Mouse (Mus musculus) MEL (cell line): Measurements from ENCODE around the gene Fto. TPM values are rescaled to one million over a fixed set of nuclear protein-coding genes. Genes with fewer than 3 reads are reported as not detected.

Experiments used
- DNase-seq: peaks from one replicate; pipeline ENCODE4 v3.0.0; 2011; ENCODE audit warnings: low read depth, low spot score
- H3K27ac ChIP-seq: 2 replicates; pipeline ENCODE4 v1.5.1; 2012; ENCODE audit warnings: low read depth, mild to moderate bottlenecking, control low read depth, low read length, moderate library complexity; ENCODE audit not compliant: control insufficient read depth
- H3K27me3 ChIP-seq, 2 experiments: fragments of 150-350 bp in 1 of 2; sonication (generic) in 1 of 2; 2 replicates each; pipeline ENCODE4 v1.6.1; 2012; ENCODE audit warnings: low read length in 2 of 2, mild to moderate bottlenecking in 2 of 2, improper control_type of control experiment in 1 of 2, moderate library complexity in 1 of 2; ENCODE audit not compliant: insufficient read depth in 2 of 2, control insufficient read depth in 1 of 2
- H3K36me3 ChIP-seq, 2 experiments: 2 replicates each; pipeline ENCODE4 v1.6.1; 2012 to 2014; ENCODE audit warnings: low read length in 2 of 2, improper control_type of control experiment in 1 of 2, inconsistent platforms in 1 of 2, mild to moderate bottlenecking in 1 of 2; ENCODE audit not compliant: insufficient read depth in 2 of 2, control insufficient read depth in 1 of 2
- H3K4me1 ChIP-seq, 2 experiments: fragments of 150-350 bp in 1 of 2; sonication (generic) in 1 of 2; 2 replicates each; pipeline ENCODE4 v1.6.1; 2012; ENCODE audit warnings: low read length in 2 of 2, improper control_type of control experiment in 1 of 2, mild to moderate bottlenecking in 1 of 2; ENCODE audit not compliant: insufficient read depth in 2 of 2, control insufficient read depth in 1 of 2
- H3K4me3 ChIP-seq, 2 experiments: fragments of 150-350 bp in 1 of 2; sonication (generic) in 1 of 2; 2 replicates each; pipeline ENCODE4 v1.5.1; 2012; ENCODE audit warnings: low read depth in 2 of 2, low read length in 2 of 2, mild to moderate bottlenecking in 2 of 2, moderate library complexity in 2 of 2, control low read depth in 1 of 2, improper control_type of control experiment in 1 of 2; ENCODE audit not compliant: control insufficient read depth in 1 of 2, insufficient read depth in 1 of 2
- H3K79me2 ChIP-seq: 2 replicates; pipeline ENCODE4 v1.6.1; 2012; ENCODE audit warnings: mild to moderate bottlenecking, low read length, moderate library complexity; ENCODE audit not compliant: control insufficient read depth, poor library complexity, insufficient read depth
- H3K9ac ChIP-seq: 2 replicates; pipeline ENCODE4 v1.6.1; 2012; ENCODE audit warnings: low read depth, mild to moderate bottlenecking, control low read depth, low read length, moderate library complexity; ENCODE audit not compliant: control insufficient read depth, poor library complexity, severe bottlenecking
- H3K9me3 ChIP-seq: fragments of 150-350 bp; sonication (generic); replicated peaks from 2 replicates; pipeline ENCODE4 v1.6.1; 2012; ENCODE audit warnings: mild to moderate bottlenecking, low read length, improper control_type of control experiment, moderate library complexity; ENCODE audit not compliant: insufficient read depth
- BHLHE40 ChIP-seq: IDR thresholded peaks from 2 replicates; pipeline ENCODE4 v1.6.1; 2012; ENCODE audit warnings: low read depth, mild to moderate bottlenecking, inconsistent platforms, low read length, improper control_type of control experiment, borderline replicate concordance
- CHD1 ChIP-seq: IDR thresholded peaks from 2 replicates; pipeline ENCODE4 v1.6.1; 2012; ENCODE audit warnings: low read depth, mild to moderate bottlenecking, inconsistent platforms, low read length, improper control_type of control experiment
- CHD2 ChIP-seq: IDR thresholded peaks from 2 replicates; pipeline ENCODE4 v1.6.1; 2011; ENCODE audit warnings: low read length, improper control_type of control experiment
- E2F4 ChIP-seq: IDR thresholded peaks from 2 replicates; pipeline ENCODE4 v1.6.1; 2011; ENCODE audit warnings: low read depth, low read length, improper control_type of control experiment, borderline replicate concordance
- ELF1 ChIP-seq: IDR thresholded peaks from 2 replicates; pipeline ENCODE4 v1.6.1; 2014; ENCODE audit warnings: low read depth, mild to moderate bottlenecking, inconsistent platforms, low read length, improper control_type of control experiment, moderate library complexity
- ETS1 ChIP-seq: IDR thresholded peaks from 2 replicates; pipeline ENCODE4 v1.6.1; 2012; ENCODE audit warnings: low read depth, mild to moderate bottlenecking, inconsistent platforms, low read length, improper control_type of control experiment, moderate library complexity
- GABPA ChIP-seq: IDR thresholded peaks from 2 replicates; pipeline ENCODE4 v1.6.1; 2012; ENCODE audit warnings: low read depth, mild to moderate bottlenecking, inconsistent platforms, low read length, improper control_type of control experiment, moderate library complexity
- HCFC1 ChIP-seq: IDR thresholded peaks from 2 replicates; pipeline ENCODE4 v1.6.1; 2012; ENCODE audit warnings: low read depth, mild to moderate bottlenecking, inconsistent platforms, low read length, improper control_type of control experiment, moderate library complexity
- JUND ChIP-seq: IDR thresholded peaks from 2 replicates; pipeline ENCODE4 v1.6.1; 2011; ENCODE audit warnings: low read depth, mild to moderate bottlenecking, improper control_type of control experiment, low read length
- MAFK ChIP-seq: IDR thresholded peaks from 2 replicates; pipeline ENCODE4 v1.6.1; 2011; ENCODE audit warnings: low read depth, mild to moderate bottlenecking, low read length, improper control_type of control experiment, borderline replicate concordance
- MAX ChIP-seq: IDR thresholded peaks from 2 replicates; pipeline ENCODE4 v1.6.1; 2011; ENCODE audit warnings: low read length, improper control_type of control experiment
- MAZ ChIP-seq: IDR thresholded peaks from 2 replicates; pipeline ENCODE4 v1.6.1; 2012; ENCODE audit warnings: low read depth, mild to moderate bottlenecking, inconsistent platforms, low read length, improper control_type of control experiment
- MEF2A ChIP-seq: IDR thresholded peaks from 2 replicates; pipeline ENCODE4 v1.6.1; 2014; ENCODE audit warnings: low read depth, mild to moderate bottlenecking, inconsistent platforms, low read length, improper control_type of control experiment; ENCODE audit not compliant: poor library complexity, insufficient replicate concordance, severe bottlenecking; ENCODE audit errors: extremely low read depth
- MXI1 ChIP-seq: IDR thresholded peaks from 2 replicates; pipeline ENCODE4 v1.6.1; 2011; ENCODE audit warnings: mild to moderate bottlenecking, low read depth, low read length, improper control_type of control experiment
- MYB ChIP-seq: IDR thresholded peaks from 2 replicates; pipeline ENCODE4 v1.6.1; 2011; ENCODE audit warnings: mild to moderate bottlenecking, low read depth, low read length, improper control_type of control experiment
- MYC ChIP-seq: IDR thresholded peaks from 2 replicates; pipeline ENCODE4 v1.6.1; 2011; ENCODE audit warnings: low read depth, mild to moderate bottlenecking, low read length, improper control_type of control experiment, moderate library complexity
- POLR2A ChIP-seq, 2 experiments: IDR thresholded peaks; 2 replicates each; pipeline ENCODE4 v1.6.1; 2011 to 2012; ENCODE audit warnings: low read length in 2 of 2, mild to moderate bottlenecking in 2 of 2, control low read depth in 1 of 2, improper control_type of control experiment in 1 of 2, low read depth in 1 of 2, moderate library complexity in 1 of 2; ENCODE audit not compliant: control insufficient read depth in 1 of 2, insufficient read depth in 1 of 2, poor library complexity in 1 of 2
- RAD21 ChIP-seq: IDR thresholded peaks from 2 replicates; pipeline ENCODE4 v1.6.1; 2011; ENCODE audit warnings: mild to moderate bottlenecking, low read depth, low read length, improper control_type of control experiment
- RCOR1 ChIP-seq: IDR thresholded peaks from 2 replicates; pipeline ENCODE4 v1.6.1; 2012; ENCODE audit warnings: low read depth, mild to moderate bottlenecking, inconsistent platforms, low read length, improper control_type of control experiment
- SMC3 ChIP-seq: IDR thresholded peaks from 2 replicates; pipeline ENCODE4 v1.6.1; 2011; ENCODE audit warnings: low read depth, low read length, improper control_type of control experiment
- TCF12 ChIP-seq: IDR thresholded peaks from 2 replicates; pipeline ENCODE4 v1.6.1; 2014; ENCODE audit warnings: low read depth, mild to moderate bottlenecking, inconsistent platforms, low read length, improper control_type of control experiment, moderate library complexity
- UBTF ChIP-seq: IDR thresholded peaks from 2 replicates; pipeline ENCODE4 v1.6.1; 2012; ENCODE audit warnings: low read depth, mild to moderate bottlenecking, inconsistent platforms, low read length, improper control_type of control experiment, moderate library complexity, borderline replicate concordance; ENCODE audit not compliant: insufficient read depth
- USF1 ChIP-seq: IDR thresholded peaks from 2 replicates; pipeline ENCODE4 v1.6.1; 2014; ENCODE audit warnings: low read depth, mild to moderate bottlenecking, inconsistent platforms, low read length, improper control_type of control experiment, moderate library complexity
- USF2 ChIP-seq, 2 experiments: IDR thresholded peaks; 2 replicates each; pipeline ENCODE4 v1.6.1; 2011 to 2012; ENCODE audit warnings: improper control_type of control experiment in 2 of 2, low read length in 2 of 2, borderline replicate concordance in 1 of 2, inconsistent platforms in 1 of 2, low read depth in 1 of 2, mild to moderate bottlenecking in 1 of 2; ENCODE audit not compliant: insufficient read depth in 1 of 2
- ZKSCAN1 ChIP-seq: IDR thresholded peaks from 2 replicates; pipeline ENCODE4 v1.6.1; 2012; ENCODE audit warnings: low read depth, mild to moderate bottlenecking, inconsistent platforms, low read length, improper control_type of control experiment, moderate library complexity
- ZMIZ1 ChIP-seq: IDR thresholded peaks from 2 replicates; pipeline ENCODE4 v1.6.1; 2012; ENCODE audit warnings: low read depth, mild to moderate bottlenecking, inconsistent platforms, low read length, improper control_type of control experiment, moderate library complexity
- polyA plus RNA-seq, 2 experiments: library from polyadenylated mRNA; stranded (reverse) in 1 of 2; unstranded in 1 of 2; fragments of >175 nt in 1 of 2; fragments of >200 nt in 1 of 2; gene quantifications; 2 replicates each; pipeline versions ENCODE4 v1.2.1 to v1.2.4; 2012; ENCODE audit warnings: low replicate concordance in 2 of 2, low read depth in 1 of 2; ENCODE audit not compliant: insufficient read length in 2 of 2, insufficient read depth in 1 of 2, missing spikeins in 1 of 2
- total RNA-seq: library from RNA; depleted of rRNA; stranded (reverse); fragments of 300-350 nt; gene quantifications from 2 replicates; pipeline ENCODE4 v1.2.3, GENCODE M21; 2012

Gene Fto
- total and polyA plus RNA-seq, 3 experiments: 13.5 to 41.1 TPM; not detected in 1

DNA sequence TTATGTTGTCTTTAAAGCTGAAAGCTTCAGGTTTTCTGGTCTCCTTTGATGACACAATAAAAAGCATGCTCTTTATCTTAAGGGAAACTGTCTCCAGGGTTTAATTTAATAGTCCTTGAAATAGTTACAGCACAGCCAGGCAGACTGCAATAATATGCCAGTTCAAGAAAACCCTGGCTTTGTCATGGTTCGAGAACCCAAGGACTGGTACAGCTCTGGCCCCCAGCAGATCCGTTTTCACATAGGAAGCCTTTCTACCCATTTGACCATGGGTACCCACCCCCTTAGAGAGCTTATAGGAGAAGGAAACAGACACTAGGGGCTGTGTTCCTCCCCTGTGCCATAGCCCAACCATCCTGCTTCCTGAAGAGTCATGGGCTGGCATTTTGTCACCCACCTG is 332.2 kb downstream of the Fto start:
- TF ChIP-seq TCF12 (no peak), BHLHE40 (no peak), SMC3 (no peak), E2F4 (no peak), MYB (no peak), USF2 (IDR thresholded peaks at IDR 0.05; ENCODE audit: borderline replicate concordance in 1 of 2, insufficient read depth in 1 of 2, low read depth in 1 of 2, low read length in 2 of 2) (no peak), MEF2A (no peak), HCFC1 (no peak), ZKSCAN1 (no peak), CHD1 (no peak), MYC (no peak), ELF1 (no peak), JUND (no peak), RAD21 (no peak)
- H3K27ac ChIP-seq: no peak overlapping the region
- no peak overlapping the region for H3K4me3 ChIP-seq

DNA sequence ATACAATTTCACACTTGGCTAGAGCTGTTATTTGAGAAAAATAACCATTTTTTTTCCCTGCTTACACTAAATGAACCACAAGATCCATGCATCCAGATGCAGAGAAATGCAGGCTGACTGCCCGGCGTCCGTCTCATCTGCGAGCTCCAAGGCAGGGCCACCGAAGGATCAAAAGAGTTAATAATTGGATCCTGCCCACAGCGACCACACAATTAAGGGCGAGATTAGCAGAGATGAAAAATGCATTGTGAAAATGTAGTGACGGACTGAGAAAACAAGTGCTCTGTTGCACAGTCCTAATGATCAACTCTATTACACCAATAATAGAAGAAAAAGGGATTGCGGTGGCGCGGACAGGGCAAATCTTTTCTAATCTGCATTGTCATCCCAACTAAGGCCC is 334.6 kb downstream of the Fto start:
- TF ChIP-seq MAX: no peak
- TF ChIP-seq TCF12: no peak
- no peak for TF ChIP-seq GABPA
- TF ChIP-seq MYC: no peak
- no peak for TF ChIP-seq CHD1
- no peak for TF ChIP-seq MAZ
- no peak for TF ChIP-seq CHD2
- TF ChIP-seq BHLHE40: no peak
- TF ChIP-seq MYB: no peak
- no peak for TF ChIP-seq USF1
- TF ChIP-seq MAFK: no peak
- no peak for TF ChIP-seq USF2 (IDR thresholded peaks at IDR 0.05; ENCODE audit: borderline replicate concordance in 1 of 2, insufficient read depth in 1 of 2, low read depth in 1 of 2, low read length in 2 of 2)
- TF ChIP-seq RCOR1: no peak
- no peak for TF ChIP-seq UBTF
- no peak for TF ChIP-seq ZKSCAN1
- no peak for TF ChIP-seq MXI1
- no peak for TF ChIP-seq SMC3
- no peak for TF ChIP-seq ZMIZ1
- TF ChIP-seq POLR2A (IDR thresholded peaks at IDR 0.05; ENCODE audit: control insufficient read depth in 1 of 2, insufficient read depth in 1 of 2, low read depth in 1 of 2, low read length in 2 of 2, poor library complexity in 1 of 2): no peak
- TF ChIP-seq ETS1: no peak
- DNase-seq: no peak

More for the DNA sequence above, 332.2 kb downstream of the Fto start:
- Histone ChIP-seq H3K27me3 (no peaks in the 10 kb centered on the region), H3K4me1 (no peaks in the 10 kb centered on the region), H3K79me2 (no peaks in the 10 kb centered on the region), H3K9ac (no peak overlapping the region), H3K36me3 (no peaks in the 10 kb centered on the region; a peak in 1 of 4 replicates), H3K9me3 (no peaks in the 10 kb centered on the region)
- no peak for DNase-seq

More for the DNA sequence above, 334.6 kb downstream of the Fto start:
- H3K9me3 ChIP-seq: no peaks in the 10 kb centered on the region
- no peaks in the 10 kb centered on the region for H3K27me3 ChIP-seq
- no peak overlapping the region for H3K9ac ChIP-seq
- H3K27ac ChIP-seq: no peak overlapping the region
- H3K4me1 ChIP-seq: no peaks in the 10 kb centered on the region
- no peaks in the 10 kb centered on the region for H3K79me2 ChIP-seq
- no peaks in the 10 kb centered on the region; a peak in 1 of 4 replicates for H3K36me3 ChIP-seq
- H3K4me3 ChIP-seq: no peak overlapping the region
